Mouse (Mus musculus): ENCODE results near the gene Edn2. TPM values are rescaled to one million over a fixed set of nuclear protein-coding genes. Genes with fewer than 3 reads are reported as not detected.

Edn2 gene
- polyA plus RNA-seq, 1 experiment from 2014 or later, result not detected

- Histone ChIP-seq H3K4me2 (replicated peaks) (no peak overlapping the region), H3K36me3 (no peaks in the 10 kb centered on the region), H3K27me3 (no peaks in the 10 kb centered on the region), H3K4me3 (no peak overlapping the region), H3K27ac (no peak overlapping the region), H3K9ac (no peak overlapping the region), H3K4me1 (peaks cover 12% of the 10 kb centered on the region), H3K9me3 (replicated peaks) (no peaks in the 10 kb centered on the region)
- no peak for ATAC-seq (ENCODE audit: low FRiP score)
Observed at GRCm38 (mm10) chr4:120216883-120217282, 55.9 kb downstream of the Edn2 start.

Other genes starting within 250 kb of the Edn2 start
- gene AL607142.1, start 96.2 kb upstream of the Edn2 start, polyA plus RNA-seq (2016; fragmentation: Nextera tagmentation; extraction: Ambion mirVana), result not detected in 2 replicates
- 0.48 and 0.90 TPM in 2 replicates for gene Foxo6, start 126.1 kb downstream of the Edn2 start, polyA plus RNA-seq (2016; fragmentation: Nextera tagmentation; extraction: Ambion mirVana)
- 78.3 and 79.0 TPM in 2 replicates for gene Scmh1, start 244.1 kb downstream of the Edn2 start, polyA plus RNA-seq (2016; fragmentation: Nextera tagmentation; extraction: Ambion mirVana)